Mouse (Mus musculus) MEL (cell line): ENCODE data around the gene Glipr2. TPM values are rescaled to one million over a fixed set of nuclear protein-coding genes. Genes with fewer than 3 reads are reported as not detected.

Experiments
- polyA plus RNA-seq, 2 experiments: library from polyadenylated mRNA; stranded (reverse) in 1 of 2; unstranded in 1 of 2; fragments of >175 nt in 1 of 2; fragments of >200 nt in 1 of 2; gene quantifications; 2 replicates each; pipeline versions ENCODE4 v1.2.1 to v1.2.4; 2012; ENCODE audit warnings: low replicate concordance in 2 of 2, low read depth in 1 of 2; ENCODE audit not compliant: insufficient read length in 2 of 2, insufficient read depth in 1 of 2, missing spikeins in 1 of 2
- total RNA-seq: library from RNA; depleted of rRNA; stranded (reverse); fragments of 300-350 nt; gene quantifications from 2 replicates; pipeline ENCODE4 v1.2.3, GENCODE M21; 2012; rRNA removed

Glipr2 gene
- total and polyA plus RNA-seq, 3 experiments, result 22.8 to 25.0 TPM; not detected in 1

Other genes starting within 250 kb of the Glipr2 start
- not detected in 2 replicates for gene Olfr71, start 247.1 kb upstream of the Glipr2 start, total RNA-seq
- not detected for gene Olfr71, start 247.1 kb upstream of the Glipr2 start, polyA plus RNA-seq
- not detected in 2 replicates for gene Hrct1, start 230.2 kb upstream of the Glipr2 start, total RNA-seq
- not detected for gene Hrct1, start 230.2 kb upstream of the Glipr2 start, polyA plus RNA-seq
- gene Spaar, start 227.4 kb upstream of the Glipr2 start, total RNA-seq, result not detected in 2 replicates
- gene Spaar, start 227.4 kb upstream of the Glipr2 start, polyA plus RNA-seq, result not detected
- gene Olfr159, start 186.4 kb upstream of the Glipr2 start, total RNA-seq, result not detected in 2 replicates
- gene Olfr159, start 186.4 kb upstream of the Glipr2 start, polyA plus RNA-seq, result not detected
- gene Olfr156, start 133.5 kb upstream of the Glipr2 start, total RNA-seq, result not detected in 2 replicates
- gene Olfr156, start 133.5 kb upstream of the Glipr2 start, polyA plus RNA-seq, result not detected
- gene Olfr157, start 117.2 kb upstream of the Glipr2 start, total RNA-seq, result not detected in 2 replicates
- under 1 TPM in 1 of 2 experiments, not detected in 1; 0.01 TPM for gene Olfr157, start 117.2 kb upstream of the Glipr2 start, polyA plus RNA-seq
- gene Olfr155, start 105.8 kb upstream of the Glipr2 start, total RNA-seq, result not detected in 2 replicates
- not detected for gene Olfr155, start 105.8 kb upstream of the Glipr2 start, polyA plus RNA-seq
- gene Reck, start 81.9 kb upstream of the Glipr2 start, total RNA-seq, result 0.12 and 0.13 TPM in 2 replicates
- gene Reck, start 81.9 kb upstream of the Glipr2 start, polyA plus RNA-seq, result under 1 TPM in 1 of 2 experiments, not detected in 1; 0.60 TPM
- gene Ccin, start 26.1 kb downstream of the Glipr2 start, total RNA-seq, result not detected in 2 replicates
- gene Ccin, start 26.1 kb downstream of the Glipr2 start, polyA plus RNA-seq, result under 1 TPM in 1 of 2 experiments, not detected in 1; 0.04 TPM
- gene Clta, start 47.1 kb downstream of the Glipr2 start, total RNA-seq, result 426 and 451 TPM in 2 replicates
- 100 to 1,000 TPM in 1 of 2 experiments, not detected in 1; 589 TPM for gene Clta, start 47.1 kb downstream of the Glipr2 start, polyA plus RNA-seq
- 28.2 and 32.4 TPM in 2 replicates for gene Gne, start 126.8 kb downstream of the Glipr2 start, total RNA-seq
- 100 to 1,000 TPM in 1 of 2 experiments, 10 to 100 TPM in 1; 53.0 to 127 TPM for gene Gne, start 126.8 kb downstream of the Glipr2 start, polyA plus RNA-seq